Mouse (Mus musculus): Measurements from ENCODE around the gene Nap1l5.
"Not testable (repeated sequence)": the region's sequence is repeated elsewhere in the genome, so short reads cannot be mapped to it uniquely, and the experiment has no call there.

The Nap1l5 gene

DNA sequence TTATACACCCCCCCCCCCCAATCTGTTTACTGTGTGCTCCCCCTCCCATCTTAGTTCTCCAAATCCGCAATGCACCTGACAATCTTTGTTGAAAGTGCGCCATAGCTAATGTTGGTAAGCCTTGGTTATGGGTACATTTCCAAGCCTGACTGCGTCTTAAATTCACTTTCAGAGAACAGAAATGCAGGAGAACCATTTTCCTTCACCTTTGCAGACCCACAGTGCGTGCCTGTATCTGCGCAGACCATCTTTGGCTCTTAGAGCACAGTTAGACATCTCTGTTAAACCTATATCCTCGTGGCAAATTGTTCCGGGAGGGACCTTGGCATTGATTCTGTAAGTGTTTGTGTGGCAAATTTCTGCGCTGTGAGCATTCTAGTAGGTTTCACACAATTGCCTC is 460 bp upstream of the Nap1l5 start:
- DNase-seq (ENCODE audit: low spot score in 2 of 2): no peak

DNA sequence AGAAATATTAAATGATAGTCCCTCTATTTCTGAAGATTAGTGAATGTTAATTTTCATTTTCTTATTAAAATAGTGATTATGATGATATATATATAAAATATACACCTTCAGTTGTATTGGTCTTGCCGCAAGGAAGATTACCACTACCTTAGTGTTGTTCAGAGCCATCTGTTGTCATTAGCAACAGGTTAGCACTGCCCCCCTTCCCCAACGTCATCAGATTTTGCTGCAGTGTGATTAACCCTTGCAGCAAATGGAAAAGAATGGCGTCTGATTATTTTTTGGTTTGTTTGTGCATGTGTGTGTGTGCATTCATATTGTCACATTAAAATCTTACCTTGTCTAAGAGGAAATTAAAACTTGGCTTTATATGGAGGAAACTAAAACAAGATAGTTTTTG is 2.3 kb downstream of the Nap1l5 start:
- no peak for DNase-seq (ENCODE audit: low spot score in 2 of 2)

DNA sequence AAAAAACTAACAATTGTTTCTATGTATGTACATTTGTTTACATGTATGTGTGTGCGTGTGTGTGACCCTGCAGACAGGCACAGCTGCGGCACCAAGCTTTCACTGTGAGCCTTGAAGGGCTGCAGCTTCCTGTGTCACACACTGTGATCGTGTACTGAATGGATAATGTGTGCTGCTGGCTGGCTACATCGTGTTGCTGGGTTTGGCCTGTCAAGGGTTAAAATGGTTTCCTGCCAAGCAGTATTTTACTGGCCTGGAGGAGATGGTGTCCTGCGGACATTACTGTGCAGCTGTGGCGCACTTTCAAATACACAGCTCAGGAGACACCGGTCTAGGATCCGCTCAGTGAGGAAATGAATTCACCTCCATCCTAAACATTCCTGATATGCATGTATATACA is 3.7 kb downstream of the Nap1l5 start:
- DNase-seq (ENCODE audit: low spot score in 2 of 2): no peak

DNA sequence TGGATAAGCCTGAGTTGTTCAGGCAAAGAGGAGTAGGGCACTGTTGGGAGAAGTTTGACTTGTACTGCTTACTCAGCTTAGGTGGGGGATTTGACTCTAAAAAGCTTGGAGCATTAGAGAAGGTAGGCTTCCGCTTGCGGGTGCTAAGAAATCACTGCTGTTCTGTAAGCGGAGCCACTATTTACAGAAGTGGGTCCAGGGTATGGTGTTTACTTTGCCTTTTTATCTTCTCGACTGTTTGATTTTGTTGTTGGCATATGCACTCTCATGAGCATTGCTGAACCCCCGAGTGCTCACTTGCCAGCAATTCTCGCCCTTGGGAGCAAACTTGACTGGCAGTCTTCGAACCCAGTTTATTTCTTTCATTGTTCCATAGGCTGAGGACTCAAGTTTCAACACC is 6.3 kb downstream of the Nap1l5 start:
- DNase-seq (ENCODE audit: low spot score in 2 of 2): no peak

DNA sequence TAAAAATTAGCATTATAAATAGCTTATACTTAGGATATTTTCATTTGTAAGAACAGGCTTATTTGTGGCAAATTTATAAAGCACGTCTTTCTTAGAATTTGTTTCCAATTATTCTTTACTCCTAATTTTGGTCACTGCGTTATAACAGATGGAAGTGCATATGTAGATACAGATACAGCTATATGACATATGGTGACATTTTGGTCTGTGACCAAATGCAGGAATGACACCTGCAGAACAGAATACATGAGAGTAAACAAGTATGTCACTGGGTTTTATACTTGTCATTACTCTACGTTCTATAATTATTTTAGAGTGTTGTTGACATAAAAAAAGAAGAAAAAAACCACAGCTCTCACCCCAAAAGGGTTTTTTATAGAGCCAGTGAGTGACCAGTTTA is 7.8 kb downstream of the Nap1l5 start:
- no peak for DNase-seq (ENCODE audit: low spot score in 2 of 2)

DNA sequence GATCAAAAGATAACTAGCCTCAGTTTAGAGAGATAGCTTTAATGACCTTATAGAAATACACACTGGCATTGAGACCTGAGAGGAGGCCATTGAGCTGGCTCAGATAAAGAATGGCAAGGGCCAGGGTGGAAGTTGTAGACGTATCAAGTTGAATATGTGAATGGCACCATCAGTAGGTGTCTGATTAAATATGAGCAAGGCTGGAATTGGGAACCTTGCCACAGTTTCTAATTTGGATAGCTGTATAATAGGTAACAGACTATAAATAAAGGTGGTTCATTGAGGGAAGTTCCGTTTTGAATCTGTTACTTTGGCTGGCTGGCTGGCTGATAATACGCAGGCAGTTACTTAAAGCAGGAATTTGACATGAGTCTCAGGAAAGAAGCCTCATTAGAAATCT is 10.2 kb downstream of the Nap1l5 start:
- no peak for DNase-seq (ENCODE audit: low spot score in 2 of 2)

DNA sequence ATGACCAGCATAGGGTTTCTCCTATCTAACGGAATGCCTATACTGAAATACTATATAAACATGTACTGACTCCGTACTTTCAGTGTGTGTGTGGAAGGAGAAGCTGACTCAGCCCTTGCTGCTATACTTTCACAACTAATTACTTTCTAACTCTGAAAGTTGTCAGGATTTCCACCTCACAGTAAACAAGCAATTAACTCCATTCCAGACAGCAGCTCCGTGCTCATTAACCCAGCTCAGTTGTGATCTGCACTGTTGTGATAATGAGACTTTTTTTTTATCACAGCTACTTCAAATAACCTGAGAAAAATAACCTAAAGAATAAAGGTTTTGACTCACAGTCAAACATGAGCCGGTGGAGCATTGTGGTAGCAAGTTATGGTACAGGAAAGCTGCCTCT is 11.9 kb downstream of the Nap1l5 start:
- no peak for DNase-seq (ENCODE audit: low spot score in 2 of 2)

DNA sequence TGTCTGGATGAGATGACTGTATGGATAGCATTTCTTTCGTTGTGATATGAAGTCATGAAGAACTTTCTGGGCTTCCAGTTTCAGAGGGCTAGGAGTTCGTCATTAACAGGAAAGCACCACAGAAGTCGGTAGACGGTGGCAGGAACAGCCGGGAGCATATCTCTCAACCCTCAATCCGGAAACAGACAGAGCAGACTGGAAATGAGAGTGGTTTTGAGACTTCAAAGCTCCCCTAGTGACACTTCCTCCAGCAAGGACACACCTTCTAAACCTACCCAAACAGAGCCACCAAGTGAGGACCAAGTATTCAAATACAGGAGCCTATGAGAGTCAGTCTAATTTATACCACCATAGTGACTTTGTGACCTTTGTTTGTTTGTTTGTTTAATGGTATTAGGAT is 13.6 kb downstream of the Nap1l5 start:
- DNase-seq (ENCODE audit: low spot score in 2 of 2): no peak

DNA sequence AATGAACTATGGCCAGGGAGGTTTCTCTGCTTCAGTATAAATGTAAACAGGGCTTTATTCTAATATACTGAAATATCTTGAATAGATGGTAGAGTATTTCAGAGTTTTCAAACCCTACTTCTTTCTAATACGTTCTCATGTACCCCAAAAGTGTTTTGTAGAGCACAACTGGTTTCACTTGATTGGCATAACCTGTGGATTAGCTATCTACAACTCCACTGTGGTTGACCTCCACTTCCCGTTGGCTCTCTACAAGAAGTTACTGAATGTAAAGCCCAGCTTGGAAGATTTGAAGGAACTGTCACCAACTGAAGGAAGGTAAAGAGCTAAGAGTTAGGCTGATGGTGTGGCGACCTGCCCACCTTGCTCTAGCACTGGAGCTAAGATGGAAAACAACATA is 17.0 kb downstream of the Nap1l5 start:
- no peak for DNase-seq (ENCODE audit: low spot score in 2 of 2)

DNA sequence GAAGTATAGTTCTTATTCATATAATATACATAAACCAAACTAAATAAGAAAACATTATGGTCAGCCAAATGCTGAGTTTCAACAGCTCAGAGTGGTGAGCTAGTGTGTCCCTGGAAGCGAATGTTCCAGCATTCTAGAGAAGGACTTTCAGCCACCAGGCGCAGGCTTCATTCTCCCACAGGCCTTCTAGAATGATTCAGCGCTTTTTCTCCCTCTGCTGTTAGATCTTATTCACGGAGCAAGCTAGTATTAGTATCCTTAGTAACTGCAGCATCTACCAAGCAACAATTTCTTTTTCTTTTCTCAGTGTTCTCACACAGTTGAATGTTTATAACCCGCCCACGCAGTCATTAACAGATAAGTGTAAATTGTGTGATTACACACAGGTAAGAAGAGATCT is 24.6 kb downstream of the Nap1l5 start:
- no peak for DNase-seq (ENCODE audit: low spot score in 2 of 2)

DNA sequence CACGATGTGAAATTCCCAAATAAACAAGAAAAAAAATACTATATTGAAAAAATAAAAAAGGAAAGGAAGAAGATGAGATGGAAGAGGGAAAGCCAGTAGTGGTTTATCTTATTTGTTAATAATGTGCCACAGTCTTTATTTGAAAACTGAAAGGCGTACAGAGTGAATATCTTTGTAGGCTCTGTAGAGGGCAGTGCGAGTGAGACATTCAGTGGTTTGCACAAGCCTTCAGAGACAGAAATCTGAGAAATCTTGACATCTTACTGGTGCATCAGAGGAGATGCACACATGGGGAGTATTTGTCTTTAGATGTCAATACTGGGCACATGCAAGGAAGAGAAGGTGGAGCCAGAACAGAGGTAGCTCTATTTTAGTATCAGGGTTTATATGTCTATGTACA is 25.5 kb downstream of the Nap1l5 start:
- no peak for DNase-seq (ENCODE audit: low spot score in 2 of 2)

DNA sequence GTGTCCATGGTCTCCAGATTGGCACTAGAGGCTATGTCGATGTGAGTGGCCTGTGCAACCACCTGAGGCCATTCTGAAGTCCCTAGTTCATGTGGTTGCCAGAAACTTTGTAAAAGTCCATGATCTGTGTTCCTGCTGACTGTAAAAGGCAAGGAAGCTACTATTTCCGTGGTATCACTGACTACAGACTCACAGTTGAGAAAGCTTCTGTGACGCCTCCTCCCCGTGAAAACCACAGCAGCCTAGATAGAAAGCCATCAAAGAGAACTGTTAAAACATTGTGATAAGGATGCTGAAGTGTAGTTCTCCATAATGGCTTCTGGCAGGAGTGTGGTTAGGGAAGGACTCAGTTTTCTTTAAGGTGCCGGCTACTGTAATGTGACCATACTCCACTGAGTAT is 26.0 kb downstream of the Nap1l5 start:
- DNase-seq (ENCODE audit: low spot score in 2 of 2): no peak

DNA sequence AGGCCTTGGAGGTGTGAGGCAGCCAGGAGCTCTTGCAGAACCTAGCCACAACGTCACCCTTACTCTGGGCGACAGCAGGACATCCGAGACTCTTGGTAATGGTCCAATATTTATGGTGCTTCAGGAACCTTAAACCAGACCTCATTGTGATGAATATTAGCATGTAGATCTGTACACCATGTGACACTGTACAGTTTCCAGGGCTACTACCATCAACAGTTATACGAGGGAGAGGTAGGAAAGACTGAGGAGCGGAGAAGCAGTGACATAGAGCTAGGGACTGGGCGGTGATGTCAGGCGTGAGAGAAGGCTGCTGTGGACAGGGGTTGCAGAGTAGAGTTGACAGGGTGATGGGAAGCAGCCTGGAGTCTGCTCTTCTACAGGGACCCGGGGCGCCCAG is 26.9 kb downstream of the Nap1l5 start:
- no peak for DNase-seq (ENCODE audit: low spot score in 2 of 2)

DNA sequence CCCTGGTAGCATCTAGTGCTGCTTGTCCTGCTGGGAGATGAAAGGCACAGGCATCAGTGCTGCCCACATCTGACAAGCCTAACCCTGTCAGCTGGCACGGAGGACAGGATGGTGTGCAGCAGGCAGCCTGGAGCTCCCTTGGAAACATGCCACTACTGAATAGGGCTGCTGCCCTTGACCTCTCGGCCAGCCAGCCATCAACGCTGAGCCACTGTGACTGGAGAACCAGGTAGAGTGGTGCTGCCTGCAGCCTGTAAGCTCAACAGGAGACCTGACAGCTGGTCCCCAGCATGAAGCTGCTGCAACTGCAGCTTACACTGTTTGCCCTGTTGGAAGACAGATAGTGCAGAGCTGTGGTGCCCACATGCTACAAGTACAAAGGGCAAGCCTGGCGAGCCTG is 27.3 kb downstream of the Nap1l5 start:
- no peak for DNase-seq (ENCODE audit: low spot score in 2 of 2)

DNA sequence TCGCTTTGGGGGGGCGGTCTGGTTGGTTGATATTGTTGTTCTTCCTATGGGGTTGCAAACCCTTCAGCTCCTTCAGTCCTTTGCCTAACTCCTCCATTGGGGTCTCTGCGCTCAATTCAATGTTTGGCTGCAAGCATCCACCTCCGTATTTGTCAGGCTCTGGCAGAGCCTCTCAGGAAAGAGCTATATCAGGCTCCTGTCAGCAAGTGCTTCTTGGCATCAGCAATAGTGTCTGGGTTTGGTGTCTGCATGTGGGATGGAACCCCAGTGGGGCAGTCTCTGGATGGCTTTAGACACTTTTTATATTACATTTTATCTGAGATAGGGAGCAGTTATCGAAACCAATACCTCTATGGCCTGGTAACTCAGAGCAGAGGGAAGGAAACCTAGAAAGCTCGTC is 39.0 kb downstream of the Nap1l5 start:
- DNase-seq (ENCODE audit: low spot score in 2 of 2): not testable (repeated sequence)

DNA sequence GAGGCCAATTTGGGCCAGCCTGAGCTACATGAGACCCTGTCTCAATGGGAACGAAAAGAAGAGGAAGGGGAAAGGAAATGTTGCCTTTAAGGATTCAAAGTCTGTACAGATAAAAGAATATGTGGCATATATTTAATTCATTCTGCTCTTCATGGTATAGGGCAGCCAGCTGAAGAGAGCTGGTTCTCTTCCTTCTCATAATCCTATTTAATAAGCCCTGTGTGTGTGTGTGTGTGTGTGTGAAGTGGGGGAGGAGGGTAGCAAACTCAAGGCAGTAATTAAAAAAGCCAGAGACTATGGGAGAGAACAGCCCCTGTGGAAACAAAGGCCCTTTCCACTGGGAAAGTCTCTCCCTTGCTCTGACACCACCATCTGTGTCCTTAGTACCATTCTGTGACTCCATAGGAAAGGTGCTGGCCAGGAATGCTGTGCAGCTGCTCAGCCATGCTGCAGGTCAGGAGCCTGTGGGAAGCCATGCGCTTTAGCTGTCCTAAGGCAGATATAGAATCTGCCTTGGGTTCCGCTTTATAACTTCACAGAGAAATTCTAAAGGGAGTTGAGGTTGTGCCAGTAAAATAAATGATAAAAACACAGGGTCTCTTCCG is 43.1 kb downstream of the Nap1l5 start:
- DNase-seq (ENCODE audit: low spot score in 2 of 2): no peak

DNA sequence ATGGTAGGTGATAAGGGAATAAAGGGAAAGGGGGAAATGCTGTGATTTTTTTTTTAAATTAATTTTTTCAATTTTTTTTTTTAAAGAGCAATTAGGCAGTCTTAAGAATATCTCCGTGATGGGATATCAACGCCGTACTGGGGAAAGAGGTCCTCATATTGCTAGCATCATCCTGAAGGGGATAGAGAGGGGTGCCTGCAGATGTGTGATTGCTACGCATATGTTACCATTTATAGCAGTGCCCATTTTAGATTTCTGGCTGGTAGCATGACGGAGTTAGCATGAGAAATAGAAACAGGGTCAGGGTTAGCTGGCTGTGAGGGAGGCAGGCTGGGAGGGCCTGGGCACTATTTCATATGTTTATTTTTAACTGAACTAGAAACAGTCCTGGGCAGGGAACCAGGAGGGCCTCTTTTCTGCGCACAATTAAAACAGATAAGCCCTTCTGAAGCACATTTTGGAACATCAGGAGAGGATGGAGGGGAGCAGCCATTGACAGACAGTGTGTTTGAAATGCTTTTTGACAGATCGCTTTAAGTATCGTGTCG is 44.4 kb downstream of the Nap1l5 start:
- no peak for DNase-seq (ENCODE audit: low spot score in 2 of 2)

DNA sequence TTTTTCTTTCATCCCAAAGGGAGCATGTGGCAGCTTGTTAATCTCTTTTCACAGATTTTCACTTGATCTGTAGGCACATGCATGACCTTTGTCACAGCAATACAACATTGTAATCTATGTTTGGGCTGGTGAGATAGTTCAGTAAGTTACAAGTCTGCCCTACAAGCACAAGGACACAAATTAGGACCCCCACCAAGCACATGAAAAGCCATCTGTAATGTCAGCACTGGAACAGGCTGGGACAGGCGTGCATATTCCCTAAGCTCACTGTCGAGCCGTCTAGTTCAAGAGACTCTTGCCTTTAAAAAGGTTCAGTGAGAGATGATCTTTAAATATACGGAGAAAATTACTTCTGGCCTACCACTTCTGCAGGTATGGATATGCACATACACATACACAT is 47.4 kb downstream of the Nap1l5 start:
- no peak for DNase-seq (ENCODE audit: low spot score in 2 of 2)

DNA sequence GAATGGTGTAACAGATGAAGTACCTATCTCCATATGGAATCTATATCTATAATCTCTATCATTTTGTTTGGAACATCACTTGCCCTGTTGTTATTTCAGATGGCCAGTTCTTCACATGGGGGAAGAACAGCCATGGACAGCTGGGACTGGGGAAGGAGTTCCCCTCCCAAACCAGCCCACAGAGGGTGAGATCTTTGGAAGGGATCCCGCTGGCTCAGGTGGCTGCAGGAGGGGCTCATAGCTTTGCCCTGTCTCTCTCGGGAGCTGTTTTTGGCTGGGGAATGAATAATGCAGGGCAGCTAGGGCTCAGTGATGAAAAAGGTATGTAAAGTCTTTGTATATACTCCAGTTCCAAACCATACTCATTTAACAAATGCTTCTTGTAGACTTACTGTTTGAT is 50.4 kb downstream of the Nap1l5 start:
- no peak for DNase-seq (ENCODE audit: low spot score in 2 of 2)

DNA sequence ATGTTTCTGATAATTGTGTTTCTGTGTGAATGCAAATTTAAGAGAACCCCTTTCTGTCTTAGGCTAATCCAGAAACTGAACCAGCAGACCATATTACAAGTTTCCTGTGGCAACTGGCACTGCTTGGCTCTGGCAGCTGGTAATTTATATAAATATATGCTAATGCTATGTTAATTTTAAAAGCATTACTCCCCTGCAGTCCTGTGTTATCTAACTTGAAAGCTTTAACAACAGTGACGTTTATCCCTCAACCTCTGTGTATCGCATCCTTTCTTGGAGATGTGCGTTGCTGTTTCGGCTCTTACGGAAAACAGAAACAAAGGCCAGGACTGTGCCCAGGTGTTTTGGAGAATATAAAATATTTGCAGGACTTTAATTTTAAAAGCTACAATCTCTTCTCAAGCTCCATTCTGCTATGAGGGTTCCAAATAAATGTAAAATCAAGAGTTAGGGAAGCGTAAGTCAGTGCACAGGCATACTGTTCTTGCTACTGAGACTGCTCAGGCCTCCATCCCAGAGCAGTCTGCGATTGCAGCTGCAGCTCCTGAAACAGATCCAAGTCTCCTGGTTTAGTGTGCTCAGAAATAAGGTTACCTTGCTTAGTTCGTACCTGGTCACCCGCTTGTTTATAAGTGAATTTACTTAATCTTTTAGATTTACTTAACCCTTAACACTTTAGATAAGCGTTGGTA is 51.1 kb downstream of the Nap1l5 start:
- no peak for DNase-seq (ENCODE audit: low spot score in 2 of 2)

Measured in urinary bladder, postnatal 36 days (tissue).